Mouse (Mus musculus): ENCODE measurements around the gene Abhd17b. TPM values are rescaled to one million over a fixed set of nuclear protein-coding genes. Genes with fewer than 3 reads are reported as not detected.
A peak's percentile ranks its signal among the peaks of the same experiment; 100 is the strongest.
"Not testable (repeated sequence)": the region's sequence is repeated elsewhere in the genome, so short reads cannot be mapped to it uniquely, and the experiment has no call there.

The Abhd17b gene
- polyA plus RNA-seq (2015; fragmentation: Nextera tagmentation; extraction: Ambion mirVana) = 30.0 and 30.5 TPM in 2 replicates

DNA sequence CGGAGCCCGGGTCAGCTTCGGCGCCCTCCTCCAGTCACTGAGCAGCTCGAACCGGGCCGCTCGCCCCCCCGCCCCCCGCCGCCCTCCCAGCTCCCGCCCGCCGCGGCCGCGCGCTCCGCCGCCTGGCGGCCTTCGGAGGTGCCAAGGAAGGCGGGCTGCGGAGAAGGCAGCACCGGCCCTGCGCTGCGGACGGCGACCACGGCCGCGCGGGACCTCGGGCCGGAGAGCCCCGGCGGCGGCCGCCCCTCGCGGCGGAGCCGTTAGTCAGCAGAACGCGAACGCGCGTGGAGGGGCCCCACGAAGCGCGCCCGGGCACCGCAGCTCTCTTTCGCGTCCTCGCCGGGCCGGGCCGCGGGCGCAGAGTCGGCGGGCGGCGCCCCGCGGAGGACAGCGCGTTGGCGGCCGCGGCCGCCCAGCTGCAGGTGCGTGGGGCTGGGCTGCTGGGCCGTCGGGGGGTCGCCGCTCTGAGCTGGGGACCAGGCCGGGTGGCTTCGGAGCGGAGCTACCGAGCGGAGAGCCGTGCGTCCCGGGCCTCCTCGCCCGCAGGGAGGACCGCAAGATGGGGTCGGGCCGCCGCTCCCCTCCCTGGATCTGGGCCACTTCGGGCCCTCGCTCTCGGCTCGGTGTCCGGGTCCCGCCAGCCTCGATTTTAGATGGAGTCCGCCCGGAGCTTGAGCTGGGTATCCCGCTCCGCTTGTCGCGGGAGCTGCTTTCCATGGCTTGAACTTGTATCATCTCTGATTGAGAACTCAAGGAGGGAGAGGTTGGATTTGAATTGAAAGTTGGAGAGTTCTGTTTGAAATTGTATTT, at the start of gene Abhd17b:
Gene Abhd17b, plus strand, starts transcription at position 14 of the 810 bp plus-strand sequence.
- peak within 1 kb of the TSS; percentile 80 for H3K4me2 ChIP-seq (replicated peaks)
- H3K36me3 ChIP-seq = no peaks in the 10 kb centered on the region
- ATAC-seq (ENCODE audit: low FRiP score, low read depth) = peak; percentile 46

DNA sequence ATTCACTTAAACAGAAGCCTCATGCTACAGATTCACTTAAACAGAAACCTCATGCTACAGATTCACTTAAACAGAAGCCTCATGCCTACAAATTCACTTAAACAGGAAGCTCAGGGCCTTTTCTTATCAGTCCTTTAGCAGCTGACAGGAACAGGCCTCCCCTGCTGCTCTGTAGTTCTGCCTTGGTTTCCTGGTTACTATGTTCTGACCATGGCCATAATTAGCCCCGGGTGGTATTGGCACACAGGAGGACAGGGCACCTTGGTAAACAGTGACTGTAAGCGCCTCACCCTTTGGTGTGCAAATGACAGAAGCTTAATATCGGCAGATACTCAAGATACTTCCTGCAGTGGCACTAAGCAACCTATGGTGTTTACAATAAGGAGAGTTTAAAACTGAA, 49.1 kb upstream of the Abhd17b start:
- Histone ChIP-seq H3K4me2 (replicated peaks) (no peak overlapping the region), H3K9ac (no peak overlapping the region), H3K27me3 (no peaks in the 10 kb centered on the region), H3K36me3 (no peaks in the 10 kb centered on the region), H3K9me3 (no peaks in the 10 kb centered on the region), H3K4me3 (no peak overlapping the region), H3K4me1 (peaks cover 20% of the 10 kb centered on the region), H3K27ac (no peak overlapping the region)
- no peak for ATAC-seq (ENCODE audit: low FRiP score, low read depth)
- WGBS = 71% methylated on average over 3 of the region's 3 CpGs

More for the DNA sequence above, at the start of gene Abhd17b:
- Histone ChIP-seq H3K4me1 (peaks cover 29% of the 10 kb centered on the region), H3K9me3 (no peaks in the 10 kb centered on the region), H3K4me3 (peak within 1 kb of the TSS; percentile 90), H3K27me3 (no peaks in the 10 kb centered on the region), H3K9ac (peak within 1 kb of the TSS; percentile 94), H3K27ac (peak within 1 kb of the TSS; percentile 97)
- WGBS = under 1% methylated on average over 59 of the region's 105 CpGs

DNA sequence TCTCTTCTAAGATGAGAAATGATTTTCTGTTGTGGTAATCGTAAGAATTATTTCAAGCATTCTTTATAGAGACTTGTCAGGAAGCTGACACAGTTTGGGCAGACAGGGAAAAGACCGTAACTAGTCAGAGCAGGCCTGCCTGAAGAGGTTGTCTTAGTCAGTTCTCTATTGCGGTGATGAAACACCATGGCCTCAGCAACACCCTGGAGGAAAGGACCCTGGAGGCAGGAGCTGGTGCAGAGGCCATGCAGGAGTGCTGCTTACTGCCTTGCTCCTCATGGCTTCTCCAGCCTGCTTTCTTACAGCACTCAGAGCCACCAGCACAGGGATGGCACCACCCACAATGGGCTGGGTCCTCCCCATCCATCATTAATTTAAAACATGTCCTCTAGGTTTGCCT, 47.7 kb upstream of the Abhd17b start:
- 90% methylated on average over 3 of the region's 3 CpGs for WGBS
- H3K9me3 ChIP-seq = no peaks in the 10 kb centered on the region
- H3K36me3 ChIP-seq = no peaks in the 10 kb centered on the region
- no peaks in the 10 kb centered on the region for H3K27me3 ChIP-seq
- H3K4me2 ChIP-seq (replicated peaks) = no peak overlapping the region
- H3K4me1 ChIP-seq = peaks cover 10% of the 10 kb centered on the region
- H3K4me3 ChIP-seq = no peak overlapping the region
- no peak for ATAC-seq (ENCODE audit: low FRiP score, low read depth)
- H3K9ac ChIP-seq = no peak overlapping the region
- H3K27ac ChIP-seq = no peak overlapping the region

DNA sequence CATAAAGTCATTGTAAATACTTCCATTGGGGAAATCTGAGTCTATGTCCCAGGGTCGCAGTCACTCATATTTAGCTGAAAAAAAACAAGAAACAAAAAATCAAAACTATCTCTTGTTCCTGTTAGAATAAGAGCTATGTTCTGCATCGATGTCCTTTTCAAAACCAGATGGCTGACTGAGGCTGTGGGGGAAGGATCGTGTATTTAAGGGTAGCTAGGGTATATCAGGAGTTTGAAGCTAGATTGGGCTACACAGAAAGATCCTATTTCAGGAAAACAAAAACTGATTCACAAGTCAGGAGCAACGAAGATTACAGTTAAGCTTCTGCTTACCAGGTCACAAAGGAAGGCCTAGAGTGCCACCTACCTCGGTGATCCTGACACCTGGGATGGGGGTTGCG, 42.7 kb upstream of the Abhd17b start:
- 79% methylated on average over 6 of the region's 6 CpGs for WGBS
- H3K4me2 ChIP-seq (replicated peaks) = no peak overlapping the region
- H3K4me1 ChIP-seq = no peaks in the 10 kb centered on the region
- no peak for ATAC-seq (ENCODE audit: low FRiP score, low read depth)
- H3K9ac ChIP-seq = no peak overlapping the region
- no peaks in the 10 kb centered on the region for H3K27me3 ChIP-seq
- no peak overlapping the region for H3K27ac ChIP-seq
- no peak overlapping the region for H3K4me3 ChIP-seq
- no peaks in the 10 kb centered on the region for H3K36me3 ChIP-seq
- H3K9me3 ChIP-seq = no peaks in the 10 kb centered on the region

DNA sequence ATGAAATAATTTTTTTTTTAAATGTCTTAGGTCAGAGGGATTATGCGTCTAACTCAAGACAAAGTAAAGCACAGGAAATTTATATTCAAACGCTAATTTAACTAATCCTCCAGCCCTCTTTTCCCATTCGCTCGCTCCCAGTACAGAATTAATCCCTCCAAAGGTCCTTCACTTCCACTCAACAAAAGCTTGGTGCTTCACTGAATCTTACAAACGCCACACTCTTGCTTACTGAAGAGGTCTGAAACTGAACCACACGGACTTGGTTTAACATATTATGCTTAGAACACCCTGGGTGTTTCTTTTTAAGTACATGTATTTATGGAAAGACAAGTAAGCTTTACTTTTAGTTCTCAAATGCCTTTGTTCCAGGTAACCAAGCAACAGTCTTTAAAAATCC, 41.7 kb upstream of the Abhd17b start:
- WGBS = 70% methylated on average over 6 of the region's 6 CpGs
- Histone ChIP-seq H3K4me1 (no peaks in the 10 kb centered on the region), H3K9ac (no peak overlapping the region), H3K4me2 (replicated peaks) (no peak overlapping the region), H3K4me3 (no peak overlapping the region), H3K27ac (no peak overlapping the region), H3K36me3 (no peaks in the 10 kb centered on the region), H3K9me3 (no peaks in the 10 kb centered on the region), H3K27me3 (no peaks in the 10 kb centered on the region)
- ATAC-seq (ENCODE audit: low FRiP score, low read depth) = no peak

DNA sequence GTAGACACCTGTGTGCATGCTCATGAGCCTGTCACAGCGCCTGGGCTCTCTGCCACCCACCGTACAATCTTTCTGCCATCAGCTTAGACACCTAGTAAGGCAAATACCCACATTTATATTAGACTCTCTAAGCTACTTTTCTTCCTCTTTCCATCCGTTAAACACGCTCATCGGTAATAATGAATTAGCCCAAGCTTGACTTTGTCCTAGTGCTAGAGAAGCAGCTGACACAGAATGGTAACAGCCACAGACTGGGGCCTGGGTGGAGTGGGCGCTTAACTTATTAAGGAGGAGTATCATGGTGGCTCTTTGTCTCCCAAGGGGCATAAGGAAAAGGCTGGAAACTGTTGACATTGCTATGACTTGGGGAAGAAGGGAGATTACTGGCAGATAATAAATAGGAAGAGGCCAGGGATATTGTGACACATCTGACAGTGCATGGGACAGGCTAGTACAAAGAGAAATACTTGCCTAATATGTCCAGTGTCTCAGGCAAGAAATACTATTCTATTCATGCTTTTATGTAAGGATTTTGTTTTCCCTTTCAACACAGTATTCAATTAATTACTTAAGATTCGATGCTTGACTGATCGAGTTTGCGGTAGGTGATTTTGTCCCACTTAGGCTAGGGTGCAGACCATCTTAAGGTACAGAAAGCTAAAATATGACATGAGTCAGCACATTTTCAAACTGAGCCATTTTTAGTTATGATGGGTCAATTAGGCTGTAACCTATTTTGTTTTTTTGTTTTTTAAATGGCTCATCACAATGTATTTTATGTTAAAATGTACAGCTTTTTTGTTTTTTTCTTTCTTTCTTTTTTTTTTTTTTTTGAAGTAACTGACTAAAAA, 41.0 kb upstream of the Abhd17b start:
- no peaks in the 10 kb centered on the region for H3K9me3 ChIP-seq
- no peaks in the 10 kb centered on the region for H3K4me1 ChIP-seq
- no peaks in the 10 kb centered on the region for H3K27me3 ChIP-seq
- WGBS = 91% methylated on average over 9 of the region's 9 CpGs
- H3K27ac ChIP-seq = no peak overlapping the region
- no peaks in the 10 kb centered on the region for H3K36me3 ChIP-seq
- no peak overlapping the region for H3K9ac ChIP-seq
- no peak for ATAC-seq (ENCODE audit: low FRiP score, low read depth)
- H3K4me3 ChIP-seq = no peak overlapping the region
- H3K4me2 ChIP-seq (replicated peaks) = no peak overlapping the region

DNA sequence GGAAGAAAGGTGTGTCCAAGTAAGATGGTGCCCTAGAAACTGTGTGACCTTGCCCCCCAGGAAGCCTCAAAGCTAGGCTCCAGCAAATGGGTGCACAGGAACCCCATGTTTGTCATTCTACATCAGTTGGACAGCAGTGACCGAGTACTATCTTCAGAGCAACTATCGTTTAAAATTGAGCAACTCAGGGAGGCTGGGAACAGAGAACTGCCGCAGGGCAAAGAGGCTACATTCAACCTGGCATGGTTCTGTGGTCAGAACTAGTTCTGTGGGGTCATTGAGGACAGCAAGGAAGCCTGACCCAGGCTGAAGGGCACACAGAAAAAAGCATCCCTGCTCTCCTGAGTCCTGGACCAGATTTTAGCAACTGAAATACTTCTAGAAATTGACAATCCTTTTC, 37.2 kb upstream of the Abhd17b start:
- no peak for ATAC-seq (ENCODE audit: low FRiP score, low read depth)

DNA sequence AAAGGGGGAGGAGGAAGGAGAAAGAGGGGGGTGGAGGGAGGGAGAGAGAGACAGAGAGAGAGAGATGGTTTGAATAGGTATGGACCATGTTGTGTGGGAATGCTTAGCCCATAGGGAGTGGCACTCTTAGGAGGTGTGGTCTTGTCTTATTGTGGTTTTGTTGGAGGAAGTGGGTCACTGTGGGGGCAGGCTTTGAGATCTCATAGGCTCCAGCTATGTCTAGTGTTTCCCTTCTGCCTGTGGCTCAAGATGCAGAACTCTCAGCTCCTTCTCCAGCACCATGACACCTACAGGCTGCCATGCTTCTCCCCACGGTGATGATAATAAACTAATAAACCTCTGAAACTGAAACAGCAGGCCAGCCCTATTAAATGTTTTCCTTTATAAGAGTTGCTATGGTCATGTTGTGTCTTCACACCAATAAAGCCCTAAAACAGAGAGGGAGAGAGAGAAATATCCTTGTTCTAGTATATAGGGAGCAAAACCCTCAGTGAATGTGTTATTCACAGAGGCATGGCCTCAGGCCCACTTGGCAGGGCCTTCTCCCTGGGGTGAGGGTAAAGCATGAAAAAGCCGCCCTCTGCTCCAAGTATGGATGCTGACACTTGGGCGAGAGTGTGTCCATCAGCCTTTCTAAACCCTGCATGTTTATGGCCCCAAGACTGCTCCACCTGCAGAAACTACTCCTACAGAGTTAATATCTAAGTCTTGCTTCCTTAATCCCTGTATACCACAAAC, 29.4 kb upstream of the Abhd17b start:
- H3K4me3 ChIP-seq = no peak overlapping the region
- H3K9ac ChIP-seq = no peak overlapping the region
- WGBS = 65% methylated on average over 3 of the region's 3 CpGs
- no peak overlapping the region for H3K27ac ChIP-seq
- no peaks in the 10 kb centered on the region for H3K36me3 ChIP-seq
- H3K27me3 ChIP-seq = no peaks in the 10 kb centered on the region
- no peaks in the 10 kb centered on the region for H3K9me3 ChIP-seq
- ATAC-seq (ENCODE audit: low FRiP score, low read depth) = no peak
- no peaks in the 10 kb centered on the region for H3K4me1 ChIP-seq
- no peak overlapping the region for H3K4me2 ChIP-seq (replicated peaks)

More for the DNA sequence above, 37.2 kb upstream of the Abhd17b start:
- H3K36me3 ChIP-seq = peaks cover 6% of the 10 kb centered on the region; the same call in 1 of the 2 replicates
- H3K4me2 ChIP-seq (replicated peaks) = no peak overlapping the region
- no peak overlapping the region for H3K4me3 ChIP-seq
- WGBS = 91% methylated on average over 3 of the region's 3 CpGs
- H3K9ac ChIP-seq = no peak overlapping the region
- H3K27me3 ChIP-seq = no peaks in the 10 kb centered on the region
- no peaks in the 10 kb centered on the region for H3K9me3 ChIP-seq
- H3K4me1 ChIP-seq = no peaks in the 10 kb centered on the region
- no peak overlapping the region for H3K27ac ChIP-seq

DNA sequence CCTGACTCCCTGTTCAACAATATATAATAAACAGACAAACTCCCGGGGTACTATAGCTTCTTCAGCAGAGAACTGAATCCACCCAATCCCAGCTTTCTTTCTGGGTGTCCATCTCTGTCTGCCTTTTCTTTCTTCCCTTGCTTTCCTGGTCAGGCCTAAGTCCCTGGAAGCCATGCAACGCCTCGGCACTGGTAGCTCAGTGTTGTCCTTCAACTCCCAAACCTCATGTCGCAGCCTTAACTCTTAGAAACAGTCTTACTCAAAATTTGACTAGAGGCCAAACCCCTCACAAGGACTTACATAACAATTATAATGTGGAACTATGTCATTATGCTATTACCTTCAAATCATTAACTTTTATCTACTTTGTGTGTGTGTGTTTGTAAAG, 28.8 kb upstream of the Abhd17b start:
- no peak overlapping the region for H3K9ac ChIP-seq
- H3K9me3 ChIP-seq = no peaks in the 10 kb centered on the region
- no peak for ATAC-seq (ENCODE audit: low FRiP score, low read depth)
- no peaks in the 10 kb centered on the region for H3K36me3 ChIP-seq
- H3K27me3 ChIP-seq = no peaks in the 10 kb centered on the region
- no peak overlapping the region for H3K27ac ChIP-seq
- H3K4me3 ChIP-seq = no peak overlapping the region
- 85% methylated on average over 4 of the region's 4 CpGs for WGBS
- no peak overlapping the region for H3K4me2 ChIP-seq (replicated peaks)
- H3K4me1 ChIP-seq = no peaks in the 10 kb centered on the region

DNA sequence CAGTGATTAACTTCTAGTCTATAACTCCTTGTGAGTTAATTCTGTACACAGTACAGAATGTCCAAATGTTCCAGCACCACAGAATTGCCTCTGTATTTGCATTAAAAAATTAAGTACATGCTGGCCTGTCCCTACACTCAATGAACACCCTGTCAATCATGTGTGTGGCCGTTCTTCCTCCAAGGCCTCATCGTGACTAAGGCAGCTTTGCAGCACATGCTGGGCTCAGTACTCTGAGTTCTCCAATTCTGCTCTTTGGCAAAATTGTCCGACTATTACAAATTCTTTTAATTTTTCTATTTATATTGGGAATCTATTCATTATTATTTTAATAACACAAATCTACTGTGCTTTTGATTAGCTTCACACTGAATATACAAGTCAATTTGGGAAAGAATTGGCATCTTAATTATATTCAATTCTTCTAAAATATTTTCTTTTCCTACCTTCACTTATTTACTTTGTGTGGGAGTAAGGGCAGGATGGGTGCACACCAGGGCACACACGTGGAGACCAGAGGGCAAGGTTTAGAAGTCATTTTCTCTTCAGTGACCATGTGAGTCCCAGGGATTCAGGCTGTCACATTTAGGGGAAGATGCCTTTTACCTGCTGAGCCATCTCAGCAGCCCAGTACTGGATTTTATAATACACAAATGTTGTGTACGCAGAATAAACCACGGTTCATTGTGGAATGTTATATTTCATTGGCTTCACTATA, 26.6 kb upstream of the Abhd17b start:
- no peak for ATAC-seq (ENCODE audit: low FRiP score, low read depth)
- H3K4me3 ChIP-seq = no peak overlapping the region
- no peak overlapping the region for H3K27ac ChIP-seq
- no peak overlapping the region for H3K9ac ChIP-seq
- no peaks in the 10 kb centered on the region for H3K9me3 ChIP-seq
- H3K27me3 ChIP-seq = no peaks in the 10 kb centered on the region
- no peak overlapping the region for H3K4me2 ChIP-seq (replicated peaks)
- H3K4me1 ChIP-seq = peaks cover 9% of the 10 kb centered on the region; the same call in 1 of the 2 replicates
- WGBS = 85% methylated on average over 6 of the region's 6 CpGs
- H3K36me3 ChIP-seq = no peaks in the 10 kb centered on the region

DNA sequence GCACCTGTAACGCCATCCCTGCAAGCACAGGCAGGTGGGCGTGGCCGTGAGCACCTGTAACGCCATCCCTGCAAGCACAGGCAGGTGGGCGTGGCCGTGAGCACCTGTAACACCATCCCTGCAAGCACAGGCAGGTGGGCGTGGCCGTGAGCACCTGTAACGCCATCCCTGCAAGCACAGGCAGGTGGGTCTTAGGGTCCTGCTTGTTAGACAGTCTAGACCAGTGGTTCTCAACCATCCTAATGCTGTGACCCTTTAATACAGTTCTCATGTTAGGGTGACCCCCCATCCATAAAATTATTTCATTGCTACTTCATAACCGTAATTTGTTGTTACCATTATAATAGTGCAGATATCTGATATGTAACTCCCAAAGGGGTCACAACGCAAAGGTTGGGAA, 24.5 kb upstream of the Abhd17b start:
- not testable (repeated sequence) for H3K9me3 ChIP-seq; H3K27me3 ChIP-seq; H3K4me2 ChIP-seq (replicated peaks); H3K27ac ChIP-seq; H3K36me3 ChIP-seq; H3K9ac ChIP-seq; H3K4me3 ChIP-seq; ATAC-seq (ENCODE audit: low FRiP score, low read depth); H3K4me1 ChIP-seq
- 49% methylated on average over 11 of the region's 11 CpGs for WGBS

Measured in limb, embryonic 13.5 days (tissue).